Mouse (Mus musculus) adrenal gland, postnatal 36 days (tissue): ENCODE data around the gene Krt18. TPM values are rescaled to one million over a fixed set of nuclear protein-coding genes. Genes with fewer than 3 reads are reported as not detected.

Experiments
- DNase-seq, 2 experiments: peaks; one replicate each; pipeline ENCODE4 v3.0.0; 2021; ENCODE audit warnings: mixed read lengths in 1 of 2
- total RNA-seq, 2 experiments: library from RNA; stranded (reverse); gene quantifications; 2 replicates each; pipeline ENCODE4 v1.2.3; 2021

The Krt18 gene
- total RNA-seq, 2 experiments from 2014 or later = 0.76 to 3.3 TPM

DNA sequence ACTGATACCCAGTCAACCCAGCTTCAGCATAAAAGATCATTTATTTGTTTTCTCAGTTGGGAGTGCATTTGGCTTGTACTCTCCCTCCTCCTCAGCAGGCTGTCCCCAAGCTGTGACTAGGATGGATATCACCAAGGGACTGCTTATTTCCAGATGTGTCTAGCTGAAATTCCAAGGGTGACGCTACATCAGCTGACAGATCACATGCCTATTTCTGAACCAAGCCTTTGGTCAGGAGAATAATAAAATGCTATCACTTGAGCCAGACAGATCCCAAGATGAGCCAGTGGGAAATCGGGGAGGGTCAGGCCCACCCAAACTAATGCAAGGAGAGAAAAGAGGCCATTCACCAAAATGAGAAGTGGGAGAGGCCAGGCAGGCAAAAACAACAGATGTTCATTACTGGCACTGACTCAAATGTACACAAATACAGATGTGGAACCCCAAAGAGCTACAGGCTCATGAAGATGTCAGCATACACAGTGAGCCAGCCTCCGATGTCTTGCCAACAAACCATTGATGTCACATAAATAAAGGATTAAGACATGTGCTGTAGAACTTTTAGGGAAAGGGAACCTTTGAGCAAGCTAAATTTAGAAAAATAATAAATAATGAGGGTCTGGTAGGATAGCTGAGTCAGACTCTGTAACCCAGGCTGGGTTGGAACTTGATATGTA lies 17.3 kb upstream of the Krt18 start:
- no peak for DNase-seq

DNA sequence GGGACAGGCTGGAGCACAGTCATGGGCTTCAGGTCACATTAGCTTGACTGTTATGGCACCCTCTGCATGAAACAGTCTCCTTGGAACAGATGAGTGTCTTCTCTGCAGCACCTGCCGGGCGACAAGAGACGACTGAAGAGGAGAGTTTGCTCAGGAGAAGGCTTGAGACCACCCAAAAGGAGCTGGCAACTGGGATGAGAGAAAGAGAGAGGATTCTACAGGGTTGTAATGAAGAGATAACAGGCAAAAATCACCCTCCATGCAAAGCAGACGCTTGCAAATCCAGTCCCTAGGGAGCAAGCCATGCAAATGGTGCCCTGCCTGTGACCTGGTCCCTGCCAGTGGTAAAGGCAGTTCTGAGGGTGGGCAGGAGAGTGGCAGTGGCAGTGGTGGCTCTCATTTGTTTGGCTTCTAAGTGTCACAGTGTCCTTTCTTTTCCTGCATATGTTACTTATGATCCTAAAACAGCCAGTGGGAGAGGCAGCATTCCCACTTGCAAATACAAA lies 15.7 kb upstream of the Krt18 start:
- no peak for DNase-seq

DNA sequence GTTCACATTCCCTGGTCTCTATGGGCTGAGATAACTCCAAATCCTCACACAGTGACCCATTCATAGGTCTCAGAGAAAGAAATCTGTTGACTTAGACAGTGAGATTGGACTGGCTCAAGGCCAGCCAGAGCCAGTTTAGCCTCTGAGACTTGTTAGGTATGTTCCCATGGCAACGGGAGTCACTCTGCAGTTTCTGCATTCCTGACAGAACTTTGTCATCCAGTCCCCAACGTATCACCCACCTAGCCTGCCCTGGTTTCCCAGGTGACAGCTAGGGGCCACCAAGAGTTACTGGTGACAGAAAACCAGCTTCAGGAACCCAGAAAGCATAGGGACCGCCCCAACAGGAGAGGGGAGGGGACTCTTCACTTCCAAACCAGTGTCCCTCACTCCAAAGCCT lies 14.3 kb upstream of the Krt18 start:
- peak; percentile 38 to 48 for DNase-seq

DNA sequence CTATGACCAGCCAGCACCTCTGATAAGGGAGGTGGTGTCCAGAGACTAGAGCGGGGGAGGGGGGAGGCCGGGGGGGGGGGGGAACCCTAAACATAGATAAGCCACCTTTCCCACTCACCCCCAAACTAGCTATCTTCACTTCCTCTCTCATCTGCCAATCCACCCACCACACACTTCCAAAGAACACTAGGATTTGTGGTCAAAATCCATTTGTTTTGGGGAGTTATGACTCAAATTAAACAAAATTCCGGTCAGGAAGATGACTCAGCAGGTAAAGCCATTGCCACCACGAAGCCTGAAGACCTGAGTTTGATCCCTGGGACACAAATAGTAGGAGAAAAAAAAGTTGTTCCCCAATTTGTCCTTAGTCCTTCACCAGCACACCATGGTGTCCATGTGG lies 13.1 kb upstream of the Krt18 start:
- no peak for DNase-seq

DNA sequence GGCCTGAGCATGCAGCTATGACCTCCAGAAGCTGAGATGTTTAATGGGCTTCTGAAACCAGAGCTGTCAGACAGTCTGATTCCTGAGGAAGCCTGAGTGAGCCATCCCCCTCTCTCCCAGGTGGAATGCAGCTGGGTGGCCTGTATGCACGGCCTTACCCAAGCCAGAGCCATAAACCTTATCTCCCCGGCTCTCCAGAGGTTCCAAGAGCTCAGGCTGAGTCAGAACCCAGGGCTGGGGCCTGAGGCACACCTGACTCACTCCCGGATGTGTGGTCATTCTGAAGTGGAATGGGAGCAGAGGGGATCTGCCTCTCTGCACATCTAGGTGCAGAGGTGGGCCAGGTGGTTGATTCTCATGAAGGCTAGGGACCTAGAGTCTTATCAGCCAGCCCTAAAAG lies 11.9 kb upstream of the Krt18 start:
- peak; percentile 20 to 45 for DNase-seq

DNA sequence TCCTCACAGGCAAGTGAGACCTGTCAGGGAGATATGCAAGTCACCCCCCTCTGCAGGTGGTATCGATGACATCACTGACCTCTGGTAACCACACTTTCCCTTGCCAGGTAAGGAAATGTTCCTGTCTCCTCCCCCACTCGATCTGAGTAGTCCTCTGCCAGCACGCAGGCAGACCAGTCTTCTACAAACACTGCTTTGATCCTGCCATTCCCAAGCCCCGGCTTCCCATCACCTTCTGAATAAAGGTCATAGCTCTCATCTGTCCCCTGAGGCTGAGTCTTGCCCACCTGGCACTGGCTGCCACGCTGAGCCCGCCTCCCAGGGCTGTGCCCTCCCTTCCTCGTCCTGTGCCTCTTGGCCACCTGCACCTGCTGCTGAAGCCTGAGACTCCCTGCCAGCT lies 11.2 kb upstream of the Krt18 start:
- no peak for DNase-seq

DNA sequence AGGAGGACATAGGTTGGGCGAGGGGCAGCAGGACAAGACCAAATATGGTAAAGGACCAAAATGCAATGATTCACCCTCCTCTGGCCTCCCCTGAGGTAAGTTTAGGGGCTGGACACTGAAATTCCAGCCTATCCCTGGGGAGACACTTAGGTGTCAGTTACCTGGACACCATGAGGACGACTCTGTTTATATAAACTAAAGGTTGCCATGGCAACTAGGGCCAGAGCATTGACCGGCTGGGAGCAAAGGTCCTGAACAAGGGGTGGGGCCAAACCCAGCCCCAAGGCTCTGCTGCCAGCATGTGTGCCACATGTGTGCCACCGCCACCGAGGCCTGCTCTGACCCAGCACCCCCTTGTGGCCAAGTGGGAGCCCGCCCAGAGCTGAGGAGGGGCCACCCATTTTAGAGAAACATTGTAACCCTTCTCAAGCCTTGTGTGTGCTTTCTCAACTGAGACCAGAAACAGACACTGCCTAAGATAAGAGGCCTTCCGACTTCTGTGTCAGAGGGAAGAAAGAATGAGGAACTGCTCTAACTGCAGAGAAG lies 10.0 kb upstream of the Krt18 start:
- peak in 1 of 2 experiments; percentile 31 for DNase-seq

DNA sequence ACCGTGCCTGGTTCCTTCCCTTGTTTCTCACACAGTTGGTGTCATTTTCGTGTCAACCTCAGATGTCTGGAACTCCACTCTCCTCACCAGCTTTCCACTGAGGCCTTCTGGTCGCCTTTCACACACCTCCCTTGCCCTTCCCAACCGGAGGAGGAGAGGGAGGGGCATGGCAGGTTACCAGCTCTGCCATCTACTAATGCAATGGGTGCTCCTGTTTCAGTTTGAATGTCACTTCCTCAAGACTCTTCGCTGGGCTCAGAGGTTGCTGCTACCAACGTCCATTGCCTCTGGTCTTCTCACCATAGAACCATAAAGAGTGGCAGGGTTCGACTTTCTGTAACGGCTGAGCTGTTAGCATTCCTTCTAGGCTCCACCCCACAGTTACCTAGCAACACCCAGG lies 5.5 kb upstream of the Krt18 start:
- DNase-seq = no peak

DNA sequence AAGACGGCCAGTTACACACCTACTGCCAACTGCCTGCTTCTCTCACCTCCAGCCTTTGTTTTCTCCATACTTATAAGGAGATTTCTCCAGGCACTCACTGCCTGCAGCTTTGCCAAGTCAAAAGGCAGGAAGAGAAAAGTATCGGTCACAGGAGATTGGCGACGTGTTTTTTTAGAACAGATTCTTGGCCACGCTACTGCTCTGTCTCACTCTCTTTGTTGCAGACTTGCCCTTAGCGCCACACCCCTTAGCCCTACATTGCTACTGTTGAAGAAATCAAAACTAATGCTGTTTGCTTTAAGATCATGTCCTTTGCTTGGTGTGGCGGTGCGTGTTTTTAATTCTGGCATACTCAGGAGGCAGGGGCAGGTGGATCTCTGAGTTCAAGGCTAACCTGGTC lies 4.1 kb upstream of the Krt18 start:
- no peak for DNase-seq

DNA sequence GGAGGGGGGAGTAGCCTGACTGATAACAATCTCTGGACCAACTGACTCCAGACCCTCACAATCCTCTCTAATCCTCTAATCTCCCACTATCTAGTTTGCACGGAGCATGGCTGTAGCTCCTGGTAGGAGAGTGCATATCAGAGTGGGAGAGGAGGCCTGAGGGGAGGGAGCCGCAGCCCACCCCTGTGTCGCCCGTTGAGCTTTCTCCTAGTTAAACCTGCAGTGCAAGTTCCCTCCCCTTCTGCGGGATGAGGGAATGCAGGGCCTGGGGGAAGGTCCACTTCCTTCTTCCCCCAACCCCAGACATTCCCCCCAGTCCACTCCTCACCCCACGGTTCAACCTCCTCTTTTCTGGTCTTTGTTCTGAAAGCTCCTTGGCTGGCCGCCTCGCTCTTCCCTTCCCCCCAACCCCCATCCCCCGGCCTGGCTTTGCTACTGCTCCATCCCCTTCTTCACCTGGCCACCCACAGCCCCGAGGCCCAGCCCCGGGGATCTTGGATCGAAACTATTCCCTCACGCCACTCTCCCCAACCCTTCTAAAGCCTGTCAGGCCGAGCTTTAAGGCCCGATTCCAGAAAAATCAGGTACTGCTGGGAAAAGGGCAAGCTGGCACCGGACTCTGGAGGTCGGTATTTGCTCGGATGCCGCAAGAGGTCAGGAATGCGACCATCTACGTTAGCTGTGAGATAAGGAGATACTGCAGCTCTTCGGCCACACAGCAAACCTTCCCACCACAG lies 2.7 kb upstream of the Krt18 start:
- no peak for DNase-seq

DNA sequence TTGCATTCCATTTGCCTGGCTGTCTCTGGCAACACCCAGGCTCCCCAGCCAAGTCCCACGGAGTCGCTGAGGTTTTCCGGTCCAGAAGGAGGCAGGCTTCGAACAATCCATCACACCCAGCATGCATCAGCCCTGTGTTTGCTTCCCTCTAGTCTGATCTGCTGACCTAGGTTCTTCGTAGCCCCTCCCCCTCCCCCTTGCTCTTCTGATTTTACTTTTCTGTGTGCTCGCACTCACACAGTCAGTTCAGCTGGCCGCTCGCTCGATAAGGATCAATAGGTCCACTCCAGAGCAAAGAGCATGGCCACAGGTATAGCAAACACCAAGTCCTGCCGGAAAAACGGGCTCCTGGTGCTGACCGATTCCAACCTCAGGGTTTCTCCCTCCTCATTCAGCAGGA lies 1.6 kb upstream of the Krt18 start:
- DNase-seq = no peak

DNA sequence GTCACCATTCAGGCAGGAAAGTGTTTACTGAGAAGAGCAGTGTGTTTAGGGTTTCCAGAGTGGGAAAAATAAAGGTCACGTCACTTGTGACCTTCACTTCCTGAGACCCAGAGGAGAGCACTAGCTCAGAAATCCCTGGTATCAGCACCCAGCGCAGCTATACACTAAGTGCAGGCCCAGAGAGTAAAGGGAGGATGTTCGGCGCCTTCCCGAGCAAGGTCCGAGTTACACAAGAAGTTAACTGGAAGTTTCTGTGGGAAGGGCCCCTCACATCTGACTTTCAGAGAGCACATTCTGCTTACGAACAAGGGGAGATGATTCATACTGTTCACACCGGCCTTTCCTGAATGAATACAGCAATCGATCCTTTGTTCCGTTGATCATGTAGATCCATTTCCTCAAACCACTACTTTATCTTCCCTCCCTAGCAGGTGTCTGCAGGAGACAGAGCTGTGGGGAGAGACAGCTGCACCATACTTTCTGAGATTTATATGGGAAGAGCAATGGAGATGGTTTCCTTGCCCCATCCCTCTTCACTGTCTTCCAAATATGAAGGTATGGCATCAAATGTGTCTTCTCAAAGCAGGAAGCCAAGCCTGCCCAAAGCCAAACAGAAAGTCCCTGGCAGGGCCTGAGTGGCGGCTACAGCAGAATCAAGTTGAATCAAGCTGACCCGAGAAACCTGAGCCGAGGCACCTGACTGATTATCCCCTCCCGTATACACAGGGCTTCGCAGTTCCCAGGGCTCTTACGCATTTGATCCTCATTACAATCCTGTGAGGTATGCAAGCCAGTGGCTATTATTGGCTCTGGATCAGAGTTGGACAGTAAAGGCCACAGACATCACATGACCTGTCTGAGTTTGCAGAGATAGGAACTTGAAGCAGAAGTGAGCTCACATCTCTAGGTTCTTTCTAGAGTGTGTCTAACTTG lies 6.4 kb downstream of the Krt18 start:
- DNase-seq = no peak

DNA sequence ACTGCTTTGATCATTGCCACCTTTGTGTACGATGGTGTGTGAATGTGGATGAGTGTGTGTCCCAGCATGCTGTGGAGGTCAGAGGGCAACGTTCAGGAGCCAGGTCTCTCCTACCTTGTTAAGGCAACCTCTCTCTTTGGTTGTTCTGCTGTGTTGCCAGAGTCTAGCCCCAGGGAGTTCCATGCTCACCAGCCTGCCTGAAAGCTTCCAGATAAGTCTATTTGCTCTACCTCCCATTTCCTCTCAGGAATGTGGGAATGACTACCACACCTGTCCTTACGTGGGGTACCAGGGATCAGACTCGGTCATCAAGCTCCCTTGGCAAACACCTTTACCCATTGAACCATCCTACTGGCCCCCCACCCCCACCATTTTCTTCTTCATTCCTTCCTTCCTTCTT lies 12.3 kb downstream of the Krt18 start:
- DNase-seq = no peak

DNA sequence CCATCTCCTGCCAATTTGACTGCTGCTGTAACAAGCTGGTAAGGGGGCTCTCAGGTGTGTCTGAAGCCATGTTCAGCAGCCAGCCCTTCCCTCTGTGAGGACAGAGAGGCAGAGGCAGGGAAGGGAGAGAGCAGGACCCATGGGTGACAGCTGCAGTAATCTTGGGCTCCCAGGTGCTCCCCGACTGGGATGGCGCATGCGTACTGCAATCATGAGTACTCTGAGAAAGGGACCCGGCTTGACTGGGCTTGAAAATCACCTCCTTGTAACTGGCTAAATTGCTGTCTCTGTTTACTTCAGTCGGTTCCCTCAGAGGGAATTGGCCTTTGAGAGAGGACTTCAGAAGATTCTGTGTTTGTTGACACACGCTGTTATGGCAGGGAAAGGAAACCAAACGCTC lies 14.0 kb downstream of the Krt18 start:
- DNase-seq = peak in 1 of 2 experiments; percentile 8

DNA sequence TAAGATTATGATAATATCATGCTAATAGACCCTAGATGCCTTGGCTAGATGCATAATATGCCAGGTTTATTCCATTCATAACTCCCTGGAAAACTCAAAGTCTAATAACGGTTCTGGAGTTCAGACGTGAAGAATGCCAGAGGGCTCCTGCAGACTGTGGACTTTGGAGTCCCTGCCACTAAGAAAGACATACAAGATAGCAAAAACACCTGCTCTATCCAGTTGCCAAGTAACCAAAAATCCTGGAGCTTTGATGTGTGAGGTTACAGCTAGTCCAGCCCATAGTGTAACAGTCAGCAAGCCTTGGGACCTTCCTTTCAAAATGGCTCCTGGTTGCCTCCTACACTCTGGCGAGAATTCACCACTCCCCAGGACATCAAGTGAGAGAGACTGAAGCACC lies 16.8 kb downstream of the Krt18 start:
- no peak for DNase-seq

DNA sequence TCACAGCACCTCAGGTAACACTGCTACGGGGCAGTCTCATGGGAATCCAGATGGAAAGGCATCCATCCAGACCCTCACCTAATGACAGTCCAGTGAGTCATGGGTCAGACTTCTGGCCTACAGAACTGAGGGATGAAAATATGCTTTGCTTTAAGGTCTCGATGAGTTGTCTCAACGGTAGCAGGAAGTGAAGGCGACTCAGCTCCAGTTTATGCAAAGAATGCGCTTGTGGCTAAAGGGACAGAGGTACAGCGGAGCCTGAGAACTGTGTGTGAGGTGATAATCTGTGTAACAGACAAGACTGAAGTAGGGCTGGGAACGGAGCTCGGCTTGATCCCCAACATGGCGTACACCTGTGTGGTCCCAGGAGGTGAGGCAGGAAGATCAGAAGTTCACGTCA lies 17.7 kb downstream of the Krt18 start:
- DNase-seq = no peak

DNA sequence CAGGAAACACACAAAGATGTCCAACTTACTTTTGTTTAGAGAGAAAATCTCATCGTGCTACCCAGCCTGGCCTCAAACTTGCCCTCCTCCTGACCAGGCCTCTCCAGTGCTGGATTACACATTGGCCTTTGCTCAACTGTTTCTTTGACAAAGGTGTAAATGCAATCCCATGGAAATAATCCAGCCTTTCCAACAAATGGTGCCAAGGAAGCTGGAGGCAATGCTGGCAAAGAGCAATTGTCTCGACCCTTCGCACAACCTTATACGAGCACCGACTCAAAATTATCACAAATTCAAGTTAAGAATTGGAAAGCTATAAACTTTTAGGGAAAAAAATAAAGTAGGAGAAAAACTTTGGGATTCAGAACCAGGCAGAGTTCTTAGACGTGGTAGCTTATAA lies 20.0 kb downstream of the Krt18 start:
- no peak for DNase-seq

DNA sequence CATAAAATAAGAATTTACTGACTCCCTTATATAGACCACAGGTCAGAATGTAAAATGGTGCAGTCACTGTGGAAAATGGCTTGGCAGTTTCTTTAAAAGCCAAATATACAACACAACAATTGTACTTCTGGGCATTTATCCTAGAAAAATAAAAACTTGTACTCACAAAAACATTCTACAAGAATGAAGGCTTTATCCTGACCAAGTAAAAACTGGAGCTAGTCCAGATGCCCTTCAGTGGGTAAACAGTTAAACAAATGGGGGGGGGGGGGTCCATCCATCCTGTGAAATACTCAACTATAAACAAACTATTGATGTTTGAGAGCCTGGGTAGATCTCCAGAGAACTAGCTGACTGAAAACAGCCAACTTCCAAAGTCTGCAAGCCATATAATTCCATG lies 21.9 kb downstream of the Krt18 start:
- no peak for DNase-seq

DNA sequence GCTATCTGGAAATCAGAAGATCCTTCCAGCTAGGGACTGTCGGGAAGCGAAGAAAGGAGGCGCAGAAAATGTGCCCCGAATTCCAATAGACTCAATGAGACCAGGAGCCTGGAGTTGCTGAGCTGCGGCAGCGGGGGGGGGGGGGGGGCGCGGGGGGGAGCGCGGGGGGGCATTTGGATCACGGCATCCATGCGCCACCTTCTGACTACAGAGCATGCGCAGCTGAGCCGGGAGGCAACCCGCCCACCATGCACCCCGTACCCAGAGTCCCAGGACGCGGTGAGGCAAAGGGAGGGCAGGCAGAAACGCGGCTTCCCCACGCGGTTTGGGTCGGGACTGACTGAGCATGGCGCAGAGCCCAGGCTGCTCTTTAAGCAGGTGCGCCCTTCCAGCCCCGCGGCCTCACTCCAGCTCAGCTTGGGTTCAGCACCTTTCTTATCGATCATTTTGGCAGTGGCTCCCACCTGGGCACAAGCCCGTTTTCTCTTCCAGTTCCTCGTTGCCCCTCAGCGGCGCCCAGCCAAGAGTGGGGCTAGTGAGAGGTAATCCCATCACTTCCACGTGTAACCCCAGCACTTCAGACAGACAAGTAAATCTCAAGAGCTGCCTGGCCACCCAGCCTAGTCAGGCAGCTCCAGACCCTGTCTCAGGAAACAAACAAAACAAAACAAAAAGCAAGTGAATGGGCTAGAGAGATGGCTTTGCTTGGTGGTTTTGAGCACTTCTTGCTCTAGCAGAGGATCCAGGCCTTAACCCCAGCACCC lies 24.1 kb downstream of the Krt18 start:
- DNase-seq = peak; percentile 71 to 79

DNA sequence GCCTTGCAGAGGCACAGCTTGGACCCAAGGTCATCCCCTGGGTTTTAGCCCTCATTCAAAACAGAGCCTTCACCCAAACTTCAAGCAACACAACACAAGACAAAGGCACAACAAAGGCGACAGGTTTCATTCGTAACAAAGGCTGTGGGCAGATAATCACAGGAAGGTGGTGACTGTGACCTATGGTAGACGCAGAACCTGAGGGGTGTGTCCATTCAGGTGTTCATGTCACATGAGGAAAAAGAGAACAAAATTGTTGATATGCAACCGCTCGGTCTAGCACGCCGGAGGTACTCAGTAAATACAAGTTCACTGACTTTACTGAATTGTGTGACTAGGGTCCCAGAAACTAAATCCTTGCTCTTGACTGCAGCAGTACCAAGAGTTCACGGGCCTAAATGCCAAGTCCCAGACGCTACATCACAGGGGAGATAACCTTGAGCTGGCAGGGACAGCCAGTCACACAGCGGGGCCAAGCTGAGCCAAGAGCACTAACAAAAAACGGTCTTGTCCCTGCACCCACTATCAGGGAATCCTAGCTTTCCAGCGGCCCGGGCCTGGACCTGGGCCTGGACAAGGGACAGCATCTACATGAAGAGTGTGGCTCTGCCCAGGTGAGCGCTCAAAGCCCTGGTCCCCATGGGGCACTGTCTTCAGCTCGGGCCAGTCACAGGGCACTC lies 28.7 kb downstream of the Krt18 start:
- peak; percentile 74 to 78 for DNase-seq
